Mouse (Mus musculus) liver, adult 2 months (tissue): ENCODE results near the gene Ifit1. TPM values are rescaled to one million over a fixed set of nuclear protein-coding genes. Genes with fewer than 3 reads are reported as not detected.
"Not testable (repeated sequence)": the region's sequence is repeated elsewhere in the genome, so short reads cannot be mapped to it uniquely, and the experiment has no call there.

Experiments used
- DNase-seq: peaks from one replicate; pipeline ENCODE4 v3.0.0-alpha.2; 2011; ENCODE audit warnings: low read depth, low spot score; ENCODE audit errors: extremely low read depth
- H3K27ac ChIP-seq: fragments of 200-500 bp; replicated peaks from 2 replicates; pipeline ENCODE4 v1.5.1; 2012; ENCODE audit warnings: low read depth, mild to moderate bottlenecking, control low read depth, inconsistent platforms, low read length; ENCODE audit not compliant: insufficient read depth
- H3K27me3 ChIP-seq: fragments of 200-500 bp; 2 replicates; pipeline ENCODE4 v1.6.1; 2012; ENCODE audit warnings: mild to moderate bottlenecking, moderate library complexity, low read length, inconsistent platforms; ENCODE audit not compliant: control insufficient read depth, insufficient read depth
- H3K36me3 ChIP-seq: fragments of 200-500 bp; 2 replicates; pipeline ENCODE4 v1.6.1; 2012; ENCODE audit warnings: low read length, inconsistent platforms; ENCODE audit not compliant: control insufficient read depth, insufficient read depth
- H3K4me1 ChIP-seq: fragments of 200-500 bp; 2 replicates; pipeline ENCODE4 v1.6.1; 2011; ENCODE audit warnings: low read length; ENCODE audit not compliant: control insufficient read depth, insufficient read depth
- H3K4me3 ChIP-seq: fragments of 200-500 bp; 2 replicates; pipeline ENCODE4 v1.5.1; 2011; ENCODE audit warnings: low read depth, mild to moderate bottlenecking, control low read depth, low read length, moderate library complexity; ENCODE audit not compliant: insufficient read depth
- H3K79me2 ChIP-seq: fragments of 200-500 bp; 2 replicates; pipeline ENCODE4 v1.6.1; 2012; ENCODE audit warnings: inconsistent platforms, mild to moderate bottlenecking, low read length, moderate library complexity; ENCODE audit not compliant: control insufficient read depth, insufficient read depth
- H3K9ac ChIP-seq: fragments of 200-500 bp; 2 replicates; pipeline ENCODE4 v1.6.1; 2012; ENCODE audit warnings: low read depth, mild to moderate bottlenecking, control low read depth, inconsistent platforms, low read length
- CTCF ChIP-seq: fragments of 200-500 bp; IDR thresholded peaks from 2 replicates; pipeline ENCODE4 v1.5.1; 2011; ENCODE audit warnings: low read depth, low read length, control low read depth
- POLR2A ChIP-seq: fragments of 200-500 bp; IDR thresholded peaks from 2 replicates; pipeline ENCODE4 v1.6.1; 2011; ENCODE audit warnings: low read length, control low read depth; ENCODE audit not compliant: insufficient read depth; ENCODE audit errors: extremely low read depth
- WGBS: fragments of 180-500 bp; shearing (Covaris S2); methylation state at CpG from one replicate; pipeline ENCODE4 v1.1.7; 2018; 5-methylcytosine and 5-hydroxymethylcytosine counted together
- polyA plus RNA-seq: library from polyadenylated mRNA; depleted of rRNA; stranded (reverse); fragments of >200 nt; gene quantifications from 2 replicates; pipeline ENCODE4 v1.2.3, GENCODE M21; 2012; rRNA removed
- total RNA-seq: library from RNA; depleted of rRNA; stranded (reverse); fragments of >200 nt; gene quantifications from 2 replicates; pipeline ENCODE4 v1.2.3, GENCODE M21; 2014; rRNA removed

Ifit1 gene
- 9.6 and 15.9 TPM in 2 replicates for total RNA-seq
- 4.2 and 7.0 TPM in 2 replicates for polyA plus RNA-seq

- WGBS, result 2% methylated on average over 4 of the region's 4 CpGs
- no peaks in the 10 kb centered on the region; the same call in 1 of the 2 replicates for H3K79me2 ChIP-seq
- H3K27ac ChIP-seq, result peak within 1 kb of the TSS; percentile 21; the same call in 1 of the 2 replicates
- H3K36me3 ChIP-seq, result no peaks in the 10 kb centered on the region
- TF ChIP-seq CTCF, result no peak
- TF ChIP-seq POLR2A, result no peak
- peaks cover 16% of the 10 kb centered on the region for H3K4me1 ChIP-seq
- no peaks in the 10 kb centered on the region for H3K27me3 ChIP-seq
- peak within 1 kb of the TSS; percentile 47 for H3K9ac ChIP-seq
- H3K4me3 ChIP-seq, result peak within 1 kb of the TSS; percentile 53
- peak; percentile 56 for DNase-seq
Measured at GRCm38 (mm10) chr19:34640623-34641022, at the start of gene Ifit1, which contains the start of gene Ifit1bl2. TSS of gene Ifit1 (plus strand) at chr19:34640871. TSS of gene Ifit1bl2 (minus strand) at chr19:34640743.

- no peaks in the 10 kb centered on the region for H3K79me2 ChIP-seq
- H3K4me1 ChIP-seq, result no peaks in the 10 kb centered on the region; the same call in 1 of the 2 replicates
- DNase-seq, result no peak
- H3K36me3 ChIP-seq, result no peaks in the 10 kb centered on the region
- no peaks in the 10 kb centered on the region for H3K27me3 ChIP-seq
- TF ChIP-seq POLR2A, result no peak
- TF ChIP-seq CTCF, result no peak
- 92% methylated on average over 2 of the region's 2 CpGs for whole genome bisulfite sequencing
- no peak overlapping the region for H3K4me3 ChIP-seq
- no peak overlapping the region for H3K27ac ChIP-seq
- H3K9ac ChIP-seq, result no peak overlapping the region
Measured at GRCm38 (mm10) chr19:34593456-34593855, 47.2 kb upstream of the Ifit1 start.

- H3K27ac ChIP-seq, H3K79me2 ChIP-seq, H3K4me1 ChIP-seq, H3K27me3 ChIP-seq, H3K4me3 ChIP-seq, DNase-seq, H3K36me3 ChIP-seq, H3K9ac ChIP-seq: not testable (repeated sequence)
- WGBS, result 91% methylated on average over 3 of the region's 3 CpGs
Measured at GRCm38 (mm10) chr19:34594523-34594922, 46.1 kb upstream of the Ifit1 start.

GRCm38 (mm10) chr19:34596811-34597210 lies 43.9 kb upstream of the Ifit1 start:
- TF ChIP-seq POLR2A, result no peak
- no peak for TF ChIP-seq CTCF
- no peaks in the 10 kb centered on the region for H3K79me2 ChIP-seq
- H3K4me3 ChIP-seq, result no peak overlapping the region
- H3K9ac ChIP-seq, result no peak overlapping the region
- H3K36me3 ChIP-seq, result no peaks in the 10 kb centered on the region
- no peak overlapping the region for H3K27ac ChIP-seq
- no peaks in the 10 kb centered on the region for H3K27me3 ChIP-seq
- H3K4me1 ChIP-seq, result no peaks in the 10 kb centered on the region; the same call in 1 of the 2 replicates
- DNase-seq, result no peak

GRCm38 (mm10) chr19:34598341-34598740 lies 42.3 kb upstream of the Ifit1 start:
- Histone ChIP-seq H3K4me3 (no peak overlapping the region), H3K27me3 (no peaks in the 10 kb centered on the region), H3K27ac (no peak overlapping the region), H3K79me2 (no peaks in the 10 kb centered on the region), H3K9ac (no peak overlapping the region), H3K4me1 (no peaks in the 10 kb centered on the region; the same call in 1 of the 2 replicates), H3K36me3 (no peaks in the 10 kb centered on the region)
- peak; percentile 66 for DNase-seq
- TF ChIP-seq POLR2A (no peak), CTCF (no peak)
- 53% methylated on average over 2 of the region's 2 CpGs for WGBS

- not testable (repeated sequence) for H3K4me1 ChIP-seq, H3K36me3 ChIP-seq, H3K9ac ChIP-seq, H3K27ac ChIP-seq, H3K27me3 ChIP-seq, H3K79me2 ChIP-seq, H3K4me3 ChIP-seq
- DNase-seq, result peak; percentile 44
Measured at GRCm38 (mm10) chr19:34599250-34599649, 41.4 kb upstream of the Ifit1 start.

- not testable (repeated sequence) for H3K27ac ChIP-seq, H3K4me1 ChIP-seq, H3K36me3 ChIP-seq, H3K27me3 ChIP-seq, H3K4me3 ChIP-seq, H3K9ac ChIP-seq, H3K79me2 ChIP-seq
- 79% methylated on average over 1 of the region's 1 CpGs for WGBS
- peak; percentile 46 for DNase-seq
Measured at GRCm38 (mm10) chr19:34601888-34602287, 38.8 kb upstream of the Ifit1 start, which contains the start of gene Ifit1bl1. TSS of gene Ifit1bl1 (minus strand) at chr19:34601956.
